Mouse (Mus musculus) heart, postnatal 14 days (tissue): ENCODE data around the gene Zp3. TPM values are rescaled to one million over a fixed set of nuclear protein-coding genes. Genes with fewer than 3 reads are reported as not detected.

Experiments used
- total RNA-seq, 2 experiments: library from RNA; stranded (reverse); gene quantifications; 2 replicates each; pipeline ENCODE4 v1.2.3; 2021

Zp3 gene
- total RNA-seq, 2 experiments from 2014 or later, result not detected

Other genes with a start within 250 kb of the Zp3 start
- gene Tmem120a, start 235.7 kb upstream of the Zp3 start, total RNA-seq, result 10 to 100 TPM in 1 of 2 experiments, 1 to 10 TPM in 1; 10.0 to 10.3 TPM
- gene Styxl1, start 201.7 kb upstream of the Zp3 start, total RNA-seq, result under 1 TPM in 1 of 2 experiments, not detected in 1; 0.34 TPM
- gene Mdh2, start 201.6 kb upstream of the Zp3 start, total RNA-seq, result 1,000 to 10,000 TPM; 1,831 to 1,920 TPM
- under 1 TPM in 1 of 2 experiments, not detected in 1; 0.10 TPM for gene Srrm3, start 173.2 kb upstream of the Zp3 start, total RNA-seq
- gene Hspb1, start 92.2 kb upstream of the Zp3 start, total RNA-seq, result 100 to 1,000 TPM; 271 to 306 TPM
- 100 to 1,000 TPM; 284 to 301 TPM for gene Ywhag, start 45.5 kb upstream of the Zp3 start, total RNA-seq
- gene Ssc4d, start 5.6 kb upstream of the Zp3 start, total RNA-seq, result 1 to 10 TPM in 1 of 2 experiments, under 1 TPM in 1; 0.41 to 1.3 TPM
- 1 to 10 TPM; 8.5 to 8.9 TPM for gene Dtx2, start 14.7 kb downstream of the Zp3 start, total RNA-seq
- 10 to 100 TPM; 24.8 to 26.5 TPM for gene Upk3b, start 58.4 kb downstream of the Zp3 start, total RNA-seq
- not detected for gene Upk3bl, start 74.4 kb downstream of the Zp3 start, total RNA-seq
- 1 to 10 TPM; 6.6 to 8.3 TPM for gene Rasa4, start 103.8 kb downstream of the Zp3 start, total RNA-seq
- gene Polr2j, start 136.5 kb downstream of the Zp3 start, total RNA-seq, result 10 to 100 TPM; 61.5 to 63.4 TPM
- 1 to 10 TPM; 6.5 to 7.0 TPM for gene Lrwd1, start 156.0 kb downstream of the Zp3 start, total RNA-seq
- 1 to 10 TPM; 4.6 to 6.0 TPM for gene Alkbh4, start 156.0 kb downstream of the Zp3 start, total RNA-seq
- 1 to 10 TPM; 2.3 to 3.4 TPM for gene Orai2, start 190.6 kb downstream of the Zp3 start, total RNA-seq
- gene Prkrip1, start 218.9 kb downstream of the Zp3 start, total RNA-seq, result 10 to 100 TPM; 20.3 to 21.7 TPM